Mouse (Mus musculus) megakaryocyte, embryonic 14.5 days (primary cell): ENCODE results near the gene Nfyc.

Experiments
- FLI1 ChIP-seq: IDR thresholded peaks from 2 replicates; pipeline ENCODE4 v1.6.1; 2012; ENCODE audit warnings: low read length, inconsistent platforms, mixed read lengths
- GATA1 ChIP-seq: IDR thresholded peaks from 3 replicates; pipeline ENCODE4 v1.6.1; 2012; ENCODE audit warnings: mixed read lengths, low read length, inconsistent platforms, borderline replicate concordance

DNA sequence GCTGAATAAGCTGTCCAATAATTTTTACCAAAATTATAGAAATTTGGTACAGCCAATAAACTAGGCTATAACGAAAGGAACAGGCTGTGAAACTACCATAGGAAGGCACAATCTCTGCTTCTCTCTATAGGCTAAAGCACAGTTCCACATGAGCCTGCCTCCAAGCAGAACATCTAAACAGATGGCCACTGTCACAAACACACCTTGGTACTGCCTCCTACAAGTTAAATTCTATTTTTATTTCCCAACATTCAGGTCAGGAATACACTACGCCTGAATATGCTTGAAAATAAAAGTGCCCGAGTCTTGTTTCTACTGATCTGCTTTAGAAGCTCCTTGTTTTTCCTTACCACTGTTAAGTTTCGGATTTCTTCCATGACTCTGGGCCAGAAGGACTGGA, 41.3 kb downstream of the Nfyc start:
- TF ChIP-seq GATA1 (no peak), FLI1 (no peak)
